Mouse (Mus musculus): ENCODE measurements around the gene Abracl. TPM values are rescaled to one million over a fixed set of nuclear protein-coding genes. Genes with fewer than 3 reads are reported as not detected.

The Abracl gene
- polyA plus RNA-seq, 1 experiment from 2014 or later = 186 TPM

- Histone ChIP-seq H3K27me3 (ENCODE audit: control insufficient read depth, insufficient read depth, low read length) (no peaks in the 10 kb centered on the region), H3K9me3 (ENCODE audit: control insufficient read depth, low read depth, low read length) (no peaks in the 10 kb centered on the region), H3K4me3 (ENCODE audit: low read depth, low read length) (no peak overlapping the region), H3K27ac (ENCODE audit: low read length) (no peak overlapping the region), H3K9ac (replicated peaks; ENCODE audit: low read depth, low read length) (no peak overlapping the region), H3K36me3 (ENCODE audit: control insufficient read depth, insufficient read depth, low read length) (no peaks in the 10 kb centered on the region), H3K4me2 (replicated peaks; ENCODE audit: low read depth, low read length) (no peak overlapping the region), H3K4me1 (ENCODE audit: control insufficient read depth, insufficient read depth, low read length) (no peaks in the 10 kb centered on the region)
- WGBS = 38% methylated on average over 10 of the region's 10 CpGs
- no peak for ATAC-seq (ENCODE audit: insufficient number of reproducible peaks, insufficient read depth, low FRiP score, low read depth)
These were observed 24.5 kb upstream of the Abracl start for GRCm38 (mm10) chr10:18047380-18048146.

- H3K27ac ChIP-seq (ENCODE audit: low read length) = no peak overlapping the region
- H3K9me3 ChIP-seq (ENCODE audit: control insufficient read depth, low read depth, low read length) = no peaks in the 10 kb centered on the region
- H3K36me3 ChIP-seq (ENCODE audit: control insufficient read depth, insufficient read depth, low read length) = no peaks in the 10 kb centered on the region
- H3K4me3 ChIP-seq (ENCODE audit: low read depth, low read length) = no peak overlapping the region
- ATAC-seq (ENCODE audit: insufficient number of reproducible peaks, insufficient read depth, low FRiP score, low read depth) = no peak
- H3K4me2 ChIP-seq (replicated peaks; ENCODE audit: low read depth, low read length) = no peak overlapping the region
- no peaks in the 10 kb centered on the region for H3K4me1 ChIP-seq (ENCODE audit: control insufficient read depth, insufficient read depth, low read length)
- H3K9ac ChIP-seq (replicated peaks; ENCODE audit: low read depth, low read length) = no peak overlapping the region
- H3K27me3 ChIP-seq (ENCODE audit: control insufficient read depth, insufficient read depth, low read length) = no peaks in the 10 kb centered on the region
These were observed 23.3 kb upstream of the Abracl start for GRCm38 (mm10) chr10:18046380-18046779.

GRCm38 (mm10) chr10:18036849-18037248, 13.8 kb upstream of the Abracl start:
- Histone ChIP-seq H3K9me3 (ENCODE audit: control insufficient read depth, low read depth, low read length) (no peaks in the 10 kb centered on the region), H3K4me3 (ENCODE audit: low read depth, low read length) (no peak overlapping the region), H3K9ac (replicated peaks; ENCODE audit: low read depth, low read length) (no peak overlapping the region), H3K4me1 (ENCODE audit: control insufficient read depth, insufficient read depth, low read length) (no peaks in the 10 kb centered on the region), H3K4me2 (replicated peaks; ENCODE audit: low read depth, low read length) (no peak overlapping the region), H3K27me3 (ENCODE audit: control insufficient read depth, insufficient read depth, low read length) (no peaks in the 10 kb centered on the region), H3K36me3 (ENCODE audit: control insufficient read depth, insufficient read depth, low read length) (no peaks in the 10 kb centered on the region), H3K27ac (ENCODE audit: low read length) (no peak overlapping the region)
- no peak for ATAC-seq (ENCODE audit: insufficient number of reproducible peaks, insufficient read depth, low FRiP score, low read depth)
- WGBS = 42% methylated on average over 5 of the region's 5 CpGs

- Histone ChIP-seq H3K27me3 (ENCODE audit: control insufficient read depth, insufficient read depth, low read length) (no peaks in the 10 kb centered on the region), H3K36me3 (ENCODE audit: control insufficient read depth, insufficient read depth, low read length) (no peaks in the 10 kb centered on the region), H3K27ac (ENCODE audit: low read length) (no peak overlapping the region), H3K4me2 (replicated peaks; ENCODE audit: low read depth, low read length) (no peak overlapping the region), H3K9me3 (ENCODE audit: control insufficient read depth, low read depth, low read length) (no peaks in the 10 kb centered on the region), H3K4me1 (ENCODE audit: control insufficient read depth, insufficient read depth, low read length) (no peaks in the 10 kb centered on the region), H3K9ac (replicated peaks; ENCODE audit: low read depth, low read length) (no peak overlapping the region), H3K4me3 (ENCODE audit: low read depth, low read length) (no peak overlapping the region)
- ATAC-seq (ENCODE audit: insufficient number of reproducible peaks, insufficient read depth, low FRiP score, low read depth) = no peak
- 92% methylated on average over 4 of the region's 4 CpGs for WGBS
These were observed 11.3 kb upstream of the Abracl start for GRCm38 (mm10) chr10:18034408-18034807.

GRCm38 (mm10) chr10:18022312-18022711, 776 bp downstream of the Abracl start:
- peak overlapping the region; percentile 70 for H3K4me3 ChIP-seq (ENCODE audit: low read depth, low read length)
- H3K4me2 ChIP-seq (replicated peaks; ENCODE audit: low read depth, low read length) = peak overlapping the region; percentile 69
- peak overlapping the region; percentile 74 for H3K9ac ChIP-seq (replicated peaks; ENCODE audit: low read depth, low read length)
- H3K27ac ChIP-seq (ENCODE audit: low read length) = peak overlapping the region; percentile 96
- WGBS = under 1% methylated on average over 21 of the region's 21 CpGs
- no peaks in the 10 kb centered on the region for H3K4me1 ChIP-seq (ENCODE audit: control insufficient read depth, insufficient read depth, low read length)
- H3K27me3 ChIP-seq (ENCODE audit: control insufficient read depth, insufficient read depth, low read length) = no peaks in the 10 kb centered on the region
- no peaks in the 10 kb centered on the region for H3K9me3 ChIP-seq (ENCODE audit: control insufficient read depth, low read depth, low read length)
- peaks cover 11% of the 10 kb centered on the region for H3K36me3 ChIP-seq (ENCODE audit: control insufficient read depth, insufficient read depth, low read length)
- ATAC-seq (ENCODE audit: insufficient number of reproducible peaks, insufficient read depth, low FRiP score, low read depth) = peak; percentile 87

GRCm38 (mm10) chr10:18021576-18022311, 1.3 kb downstream of the Abracl start:
- Histone ChIP-seq H3K27ac (ENCODE audit: low read length) (peak overlapping the region; percentile 96), H3K4me1 (ENCODE audit: control insufficient read depth, insufficient read depth, low read length) (no peaks in the 10 kb centered on the region), H3K9me3 (ENCODE audit: control insufficient read depth, low read depth, low read length) (no peaks in the 10 kb centered on the region), H3K9ac (replicated peaks; ENCODE audit: low read depth, low read length) (peak overlapping the region; percentile 74), H3K36me3 (ENCODE audit: control insufficient read depth, insufficient read depth, low read length) (peaks cover 12% of the 10 kb centered on the region), H3K27me3 (ENCODE audit: control insufficient read depth, insufficient read depth, low read length) (no peaks in the 10 kb centered on the region), H3K4me3 (ENCODE audit: low read depth, low read length) (peak overlapping the region; percentile 70), H3K4me2 (replicated peaks; ENCODE audit: low read depth, low read length) (peak overlapping the region; percentile 69)
- ATAC-seq (ENCODE audit: insufficient number of reproducible peaks, insufficient read depth, low FRiP score, low read depth) = no peak
- 33% methylated on average over 14 of the region's 14 CpGs for WGBS

GRCm38 (mm10) chr10:18020846-18021245, 2.2 kb downstream of the Abracl start:
- H3K4me2 ChIP-seq (replicated peaks; ENCODE audit: low read depth, low read length) = peak overlapping the region; percentile 69
- no peak overlapping the region for H3K4me3 ChIP-seq (ENCODE audit: low read depth, low read length)

GRCm38 (mm10) chr10:18020443-18020842, 2.6 kb downstream of the Abracl start:
- Histone ChIP-seq H3K4me1 (ENCODE audit: control insufficient read depth, insufficient read depth, low read length) (no peaks in the 10 kb centered on the region), H3K9me3 (ENCODE audit: control insufficient read depth, low read depth, low read length) (no peaks in the 10 kb centered on the region), H3K27ac (ENCODE audit: low read length) (no peak overlapping the region), H3K9ac (replicated peaks; ENCODE audit: low read depth, low read length) (no peak overlapping the region), H3K36me3 (ENCODE audit: control insufficient read depth, insufficient read depth, low read length) (peaks cover 15% of the 10 kb centered on the region), H3K27me3 (ENCODE audit: control insufficient read depth, insufficient read depth, low read length) (no peaks in the 10 kb centered on the region), H3K4me3 (ENCODE audit: low read depth, low read length) (no peak overlapping the region), H3K4me2 (replicated peaks; ENCODE audit: low read depth, low read length) (no peak overlapping the region; the same call in 1 of the 2 replicates)
- WGBS = 92% methylated on average over 7 of the region's 7 CpGs
- no peak for ATAC-seq (ENCODE audit: insufficient number of reproducible peaks, insufficient read depth, low FRiP score, low read depth)

More at GRCm38 (mm10) chr10:18020846-18021245, 2.2 kb downstream of the Abracl start:
- H3K9ac ChIP-seq (replicated peaks; ENCODE audit: low read depth, low read length) = no peak overlapping the region
- 85% methylated on average over 1 of the region's 1 CpGs for WGBS
- H3K9me3 ChIP-seq (ENCODE audit: control insufficient read depth, low read depth, low read length) = no peaks in the 10 kb centered on the region
- H3K27ac ChIP-seq (ENCODE audit: low read length) = no peak overlapping the region
- no peaks in the 10 kb centered on the region for H3K4me1 ChIP-seq (ENCODE audit: control insufficient read depth, insufficient read depth, low read length)
- no peak for ATAC-seq (ENCODE audit: insufficient number of reproducible peaks, insufficient read depth, low FRiP score, low read depth)
- peaks cover 15% of the 10 kb centered on the region for H3K36me3 ChIP-seq (ENCODE audit: control insufficient read depth, insufficient read depth, low read length)
- H3K27me3 ChIP-seq (ENCODE audit: control insufficient read depth, insufficient read depth, low read length) = no peaks in the 10 kb centered on the region
